Mouse (Mus musculus): ENCODE measurements at regions not wholly inside any gene's neighbourhood (a gene's known extent, or its start where the extent isn't known, plus 50 kb on each side); places are given as distances from the start of the nearest gene placed in this dataset.

DNA sequence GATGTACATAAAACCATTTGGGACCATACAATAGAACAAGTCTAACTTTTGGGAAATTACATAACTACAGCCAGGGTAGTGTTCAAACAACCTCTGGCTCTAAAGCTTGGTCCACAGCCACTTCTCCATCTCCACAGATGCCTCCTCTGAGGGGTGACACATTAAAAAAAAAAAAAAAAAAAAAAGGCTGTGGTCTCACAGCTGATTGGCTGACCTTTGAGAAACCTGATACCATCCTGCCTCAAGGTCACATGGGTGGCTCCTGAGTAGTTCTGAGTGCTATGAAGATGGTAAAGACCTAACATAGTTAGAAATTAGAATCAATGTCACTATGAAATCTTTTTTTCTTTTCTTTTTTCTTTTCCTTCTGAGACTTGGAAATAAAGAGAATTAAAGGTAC, 102.4 kb downstream of the Tmem182 start:
- DNase-seq (ENCODE audit: low read depth): no peak

DNA sequence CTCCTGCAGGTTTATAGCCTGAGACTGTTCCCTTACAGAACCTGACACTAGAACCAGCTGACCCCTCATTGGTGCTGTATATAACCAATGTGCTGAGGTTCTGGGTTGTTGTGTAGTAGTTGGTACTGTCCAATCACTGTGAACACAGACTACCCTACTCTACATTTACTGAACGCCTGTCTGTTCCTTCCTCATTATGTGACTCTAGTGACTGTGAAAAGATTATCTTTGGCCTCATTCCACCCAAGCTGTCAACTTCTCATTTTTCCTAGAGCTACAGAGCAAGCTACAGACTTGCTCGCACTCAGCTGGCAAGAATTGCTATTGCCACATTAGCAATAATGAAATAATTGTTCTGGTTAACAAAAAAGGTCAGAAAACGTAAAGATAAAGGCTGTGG, 108.2 kb downstream of the Tmem182 start:
- no peak for DNase-seq (ENCODE audit: low read depth)

DNA sequence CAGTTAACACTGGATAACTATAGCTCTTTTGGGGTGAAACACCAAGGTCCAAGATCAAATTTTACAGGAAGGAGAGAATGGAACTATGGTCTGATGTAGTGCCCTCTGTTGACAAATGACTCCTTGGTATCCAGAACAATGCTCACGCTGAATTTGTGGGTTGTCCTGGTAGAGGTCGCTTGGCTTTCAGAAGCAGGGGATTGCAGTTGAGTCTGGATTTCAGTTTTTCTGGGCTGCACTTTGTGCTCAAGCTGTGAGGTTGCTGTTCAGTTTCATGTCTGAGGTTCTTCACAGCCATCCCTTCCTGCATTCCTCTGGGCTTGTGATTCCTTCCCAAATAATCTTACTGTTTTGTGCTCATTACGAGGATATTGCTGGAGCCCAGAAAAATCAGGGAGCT, 118.9 kb downstream of the Tmem182 start:
- DNase-seq (ENCODE audit: low read depth): no peak

DNA sequence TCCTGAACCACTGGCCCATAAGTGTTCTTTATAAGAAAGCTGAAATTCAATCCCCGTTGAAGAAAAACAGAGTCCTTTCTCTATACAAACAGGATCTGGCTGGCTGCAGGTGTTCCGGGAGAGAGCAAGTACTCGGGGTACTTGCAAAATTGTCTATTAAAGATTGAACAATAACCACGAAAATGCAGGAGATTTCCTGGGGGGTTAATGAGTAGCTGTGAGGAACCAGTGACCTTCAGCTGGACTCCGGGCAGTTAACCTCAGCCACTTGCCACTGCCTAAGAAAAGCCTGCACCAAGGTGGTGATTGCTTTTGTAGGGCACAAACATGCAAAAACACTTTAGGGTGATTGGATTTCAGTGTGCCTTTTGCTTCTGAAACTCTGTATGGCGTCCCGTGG, 119.4 kb downstream of the Tmem182 start:
- DNase-seq (ENCODE audit: low read depth): no peak

DNA sequence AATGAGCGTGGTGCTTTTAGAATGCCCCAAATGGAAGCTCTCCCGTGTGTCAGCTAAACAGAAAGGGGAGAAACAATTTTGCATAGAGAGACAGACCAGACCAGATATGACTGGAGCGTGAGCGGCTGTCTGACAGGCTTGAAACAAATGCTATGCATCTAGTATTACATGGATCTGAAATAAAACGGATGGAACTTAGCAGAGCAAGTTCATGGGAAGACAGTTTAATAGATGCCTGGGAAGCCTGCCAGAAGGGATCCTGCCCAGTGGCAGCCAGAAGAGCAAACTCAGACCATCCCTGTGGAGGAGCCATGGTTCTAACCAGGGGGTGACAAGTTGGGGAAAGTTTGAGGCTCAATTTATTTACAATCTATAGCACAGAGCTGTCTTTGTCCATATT, 126.0 kb downstream of the Tmem182 start:
- no peak for DNase-seq (ENCODE audit: low read depth)

DNA sequence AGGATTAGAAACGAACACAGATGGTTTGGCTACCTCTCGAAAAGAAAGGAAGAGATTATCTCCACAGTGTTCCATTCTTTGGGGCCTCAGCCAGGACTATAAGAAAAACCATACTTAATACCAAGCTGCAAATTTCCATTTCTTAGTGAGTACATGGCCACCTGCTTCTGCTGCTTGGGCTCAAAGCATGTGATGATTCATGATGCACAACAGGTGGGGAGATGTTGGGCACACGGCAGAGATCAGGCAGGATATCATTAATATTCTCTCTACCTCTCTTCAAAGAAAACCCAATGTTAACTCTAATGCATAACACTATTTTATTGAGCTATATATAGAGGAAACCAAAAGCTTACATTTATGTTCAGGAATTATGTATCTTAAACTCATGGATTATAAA, 131.3 kb downstream of the Tmem182 start:
- no peak for DNase-seq (ENCODE audit: low read depth)

DNA sequence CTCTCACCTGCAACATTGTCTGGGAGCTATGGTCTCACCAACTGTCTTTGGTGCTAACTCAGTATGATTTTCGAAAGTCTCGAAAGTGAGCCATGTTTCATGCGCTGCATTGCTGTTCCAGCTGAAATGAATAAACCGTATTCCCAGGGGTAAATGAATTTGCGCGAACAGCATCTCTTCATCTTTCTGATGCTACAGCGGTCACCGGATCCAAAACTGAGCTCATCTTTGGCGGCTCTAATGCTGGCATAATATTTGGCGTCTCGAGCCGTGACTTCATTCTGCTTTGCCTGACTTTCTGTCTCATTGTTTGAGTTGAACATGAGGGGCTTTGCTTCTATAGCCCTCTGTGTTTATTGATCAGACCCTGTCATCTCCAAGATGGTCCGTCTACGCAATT, 137.3 kb downstream of the Tmem182 start:
- DNase-seq (ENCODE audit: low read depth): no peak

DNA sequence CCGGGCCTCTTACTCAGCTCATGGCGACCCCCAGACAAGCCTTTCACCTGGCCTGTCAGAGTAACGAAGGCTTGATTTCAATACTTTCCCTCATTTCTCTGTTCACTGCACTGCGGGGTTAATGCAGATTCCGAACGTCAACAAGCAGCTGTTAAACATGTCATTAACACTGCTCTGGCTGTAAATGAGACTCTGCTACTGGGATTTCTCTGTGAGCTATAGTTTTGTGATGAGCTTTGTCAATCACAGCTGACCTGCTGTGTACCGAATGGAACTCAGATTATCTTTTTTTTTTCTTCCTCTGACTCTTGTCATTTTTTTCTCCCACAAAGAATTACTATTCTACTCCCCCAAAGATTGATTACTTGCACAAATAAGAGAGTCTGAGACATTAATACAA, 137.8 kb downstream of the Tmem182 start:
- no peak for DNase-seq (ENCODE audit: low read depth)

DNA sequence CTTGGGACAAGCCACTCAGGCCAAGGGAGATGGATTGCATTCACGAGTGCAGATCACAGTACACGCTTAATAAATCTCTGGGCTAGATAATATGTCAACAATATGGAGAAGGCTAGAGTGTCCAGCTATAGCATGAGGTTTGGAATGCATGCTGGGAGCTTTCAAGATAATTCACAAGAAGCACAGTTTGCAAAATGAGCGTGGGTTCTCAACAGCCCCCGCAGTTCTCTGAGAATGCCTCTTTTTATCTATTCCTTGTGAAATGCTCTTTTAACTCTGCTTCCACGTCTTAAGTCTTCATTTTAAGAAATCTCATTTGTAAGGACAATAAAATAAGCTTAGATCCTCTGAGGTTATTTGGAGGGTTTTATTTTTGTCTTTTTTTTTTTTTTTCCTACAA, 145.2 kb downstream of the Tmem182 start:
- no peak for DNase-seq (ENCODE audit: low read depth)

DNA sequence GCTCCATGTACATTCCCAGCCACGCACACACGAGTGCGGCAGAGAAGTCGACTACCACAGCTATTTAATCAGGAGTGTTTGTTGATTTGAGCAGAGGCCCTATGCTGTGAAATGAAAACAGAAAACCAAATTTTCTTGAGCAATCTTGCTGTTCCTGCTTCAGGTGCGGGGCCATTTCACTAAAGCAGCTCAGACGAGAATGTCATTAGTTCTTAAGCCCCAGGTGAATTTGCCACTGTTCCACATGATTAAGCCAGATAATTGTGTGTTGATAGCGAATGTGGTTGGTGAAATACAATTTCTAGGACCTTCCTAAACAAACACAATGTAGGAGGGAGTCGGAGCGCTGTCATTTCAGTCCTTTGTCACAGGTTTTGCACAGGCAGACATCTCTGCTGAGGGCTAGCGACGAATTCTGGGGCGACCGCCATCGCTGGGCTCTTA, 149.3 kb downstream of the Tmem182 start:
- DNase-seq (ENCODE audit: low read depth): no peak

DNA sequence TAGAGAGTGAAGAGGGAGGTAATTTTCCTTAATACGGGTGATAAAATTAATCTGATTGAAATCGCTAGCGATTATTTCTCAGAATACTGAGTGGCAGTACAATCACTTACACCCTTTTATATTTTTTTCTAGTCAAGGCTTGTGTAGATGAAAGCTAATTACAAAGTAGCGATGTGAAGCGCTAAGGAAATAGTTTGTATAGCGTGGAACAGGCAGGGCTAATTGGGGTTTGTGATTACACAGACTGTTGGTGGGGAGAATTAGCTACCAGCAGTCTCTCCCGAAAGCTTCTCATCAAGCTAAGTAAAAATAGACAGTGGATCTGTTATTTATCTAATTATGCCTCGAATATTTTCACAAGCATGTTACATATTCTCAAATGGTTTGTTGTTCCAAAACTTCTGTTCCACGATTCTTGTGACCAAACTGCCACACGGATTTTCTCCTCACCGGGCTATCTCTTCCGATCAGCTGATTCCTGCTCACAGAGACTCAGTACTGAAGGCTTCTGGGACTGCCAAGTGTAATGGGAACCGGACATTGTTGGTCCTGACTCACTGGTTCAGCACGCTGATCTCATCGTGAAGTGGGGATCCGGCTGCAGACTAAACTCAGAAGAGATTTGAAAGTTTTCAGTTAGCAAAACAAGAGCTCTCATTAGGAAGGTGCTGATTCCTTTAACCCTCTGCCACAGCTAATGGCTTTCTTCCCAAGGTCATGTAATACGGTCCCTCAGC, 162.5 kb downstream of the Tmem182 start:
- DNase-seq (ENCODE audit: low read depth): no peak

DNA sequence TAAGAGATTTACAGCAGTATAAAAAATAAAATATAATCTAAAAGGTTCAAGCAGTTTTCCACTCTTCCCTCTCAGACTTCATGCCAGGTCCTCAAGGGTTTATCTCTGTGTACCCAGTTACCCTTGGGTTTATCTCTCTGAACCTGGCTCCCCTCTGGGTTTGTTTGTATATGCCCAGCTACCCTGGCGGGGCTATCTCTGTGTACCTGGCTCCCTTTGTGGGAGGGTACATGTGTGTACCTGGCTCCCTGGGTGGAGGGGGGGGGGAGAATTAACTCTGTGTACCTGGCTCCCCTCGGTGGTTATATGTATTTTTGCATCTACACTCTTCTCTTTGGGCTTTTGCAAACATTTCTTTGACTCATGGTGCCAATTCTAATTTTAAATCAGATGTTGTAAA, 178.4 kb downstream of the Tmem182 start:
- no peak for DNase-seq (ENCODE audit: low read depth)

DNA sequence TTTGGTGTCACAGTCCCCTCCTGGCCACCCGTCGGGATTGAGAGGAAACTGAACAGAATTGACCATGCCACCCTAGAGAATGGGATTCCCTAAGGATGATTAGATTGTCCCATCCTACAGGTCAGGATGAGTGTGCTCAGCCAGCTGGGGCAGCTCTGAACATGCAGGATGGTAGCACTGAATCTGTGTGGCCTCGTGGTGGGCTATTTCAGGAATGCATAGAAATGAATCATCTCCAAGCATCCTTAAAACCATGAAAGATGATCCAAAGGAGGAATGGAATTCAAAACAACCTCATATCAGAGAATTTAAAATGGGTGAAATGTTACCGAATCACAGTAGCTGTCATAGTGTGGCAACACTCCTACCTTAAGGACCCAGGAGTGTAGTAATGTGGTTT, 187.9 kb downstream of the Tmem182 start:
- no peak for DNase-seq (ENCODE audit: low read depth)

DNA sequence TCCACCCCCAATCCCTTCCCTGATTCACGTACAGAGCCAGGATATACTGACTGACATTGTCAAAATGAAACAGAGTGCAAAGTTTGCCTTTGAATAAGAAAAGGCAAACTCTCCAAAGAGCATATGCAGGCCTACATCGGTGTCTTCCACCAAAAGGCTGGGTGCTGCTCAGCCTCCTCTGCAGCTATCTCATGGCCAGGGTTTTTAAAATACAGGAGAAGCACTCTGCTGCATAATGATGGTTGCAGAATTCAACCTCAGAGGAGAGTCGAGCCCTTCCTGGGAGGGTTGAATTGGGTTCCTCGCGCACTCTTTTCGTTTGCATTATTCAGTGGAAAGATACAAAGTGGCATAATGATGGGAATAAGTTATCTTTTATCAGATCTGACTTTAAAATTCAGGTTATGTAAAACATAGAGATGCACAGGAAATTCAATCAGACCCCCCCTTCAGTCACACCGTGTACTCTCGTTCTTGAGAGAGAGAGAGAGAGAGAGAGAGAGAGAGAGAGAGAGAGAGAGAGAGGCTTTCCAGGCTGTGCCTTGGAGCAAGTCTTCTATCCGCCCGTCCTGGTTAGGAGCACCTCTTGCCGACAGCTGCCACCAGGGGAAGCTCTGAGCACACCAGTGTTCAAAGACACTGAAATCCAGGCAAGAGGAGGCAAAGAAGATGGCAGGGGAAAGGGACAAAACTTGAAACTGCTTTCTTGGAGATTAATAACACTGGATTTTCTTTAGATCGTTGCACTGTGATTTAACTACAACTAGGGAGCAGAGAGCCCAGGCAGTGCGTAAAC, 196.0 kb downstream of the Tmem182 start:
- DNase-seq (ENCODE audit: low read depth): no peak

DNA sequence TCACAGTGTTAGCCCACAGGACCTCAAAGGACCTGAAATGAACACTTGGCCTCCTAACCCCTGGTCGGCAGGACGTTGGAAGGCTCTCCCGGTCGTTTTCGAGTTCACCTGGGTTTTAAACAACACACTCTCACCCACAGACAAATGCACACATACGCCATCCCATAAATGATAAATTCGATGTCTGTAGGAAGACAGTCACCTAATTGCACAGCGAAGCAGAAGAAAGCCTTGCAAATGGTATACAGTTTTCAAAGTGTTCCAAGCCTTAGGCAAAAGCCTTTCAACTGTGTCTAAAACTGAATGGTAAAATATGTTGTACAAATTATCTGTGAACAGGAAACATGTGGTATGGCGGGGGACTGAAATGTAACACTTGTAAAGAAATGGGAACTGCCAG, 196.6 kb downstream of the Tmem182 start:
- no peak for DNase-seq (ENCODE audit: low read depth)

DNA sequence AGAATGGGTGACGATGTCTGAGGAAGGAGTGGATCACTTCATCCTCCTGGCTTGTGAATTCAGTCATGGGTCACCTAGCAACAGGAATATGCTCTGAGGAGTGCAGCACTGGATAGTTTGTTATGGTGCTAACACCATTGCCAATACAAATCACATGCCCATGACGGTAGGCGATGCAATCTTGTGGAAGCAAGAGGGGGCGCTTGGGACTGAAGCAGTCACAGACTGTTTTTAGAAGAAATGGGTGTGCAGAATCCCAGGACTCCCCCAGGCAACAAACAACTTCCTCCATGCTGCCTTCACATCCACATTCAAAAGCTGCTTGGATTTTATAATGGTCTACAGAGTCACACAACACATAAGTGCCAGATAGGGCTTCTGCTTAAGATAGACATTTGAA, 221.5 kb downstream of the Tmem182 start:
- no peak for DNase-seq (ENCODE audit: low read depth)

DNA sequence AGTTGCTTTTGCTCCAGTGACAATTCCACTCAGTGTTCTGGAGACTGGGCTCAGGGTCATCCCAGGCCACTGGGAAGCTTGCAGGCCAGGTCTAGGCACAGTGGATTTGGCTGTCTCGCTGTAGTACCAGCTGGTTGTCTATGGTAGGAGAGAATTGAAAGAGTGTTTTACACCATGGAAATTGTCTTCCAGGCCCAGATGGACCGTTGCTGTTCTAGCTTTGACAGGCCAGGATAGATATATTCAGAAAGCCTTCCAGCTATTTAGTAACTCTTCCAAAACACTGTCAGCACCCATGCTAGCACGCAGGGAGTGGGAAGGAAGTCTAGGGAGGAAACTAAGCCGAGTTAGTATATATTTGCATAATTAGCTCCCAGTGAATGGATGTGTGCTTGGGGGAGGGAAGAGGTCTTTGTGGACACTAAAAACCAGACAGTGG, 222.2 kb downstream of the Tmem182 start:
- DNase-seq (ENCODE audit: low read depth): no peak

DNA sequence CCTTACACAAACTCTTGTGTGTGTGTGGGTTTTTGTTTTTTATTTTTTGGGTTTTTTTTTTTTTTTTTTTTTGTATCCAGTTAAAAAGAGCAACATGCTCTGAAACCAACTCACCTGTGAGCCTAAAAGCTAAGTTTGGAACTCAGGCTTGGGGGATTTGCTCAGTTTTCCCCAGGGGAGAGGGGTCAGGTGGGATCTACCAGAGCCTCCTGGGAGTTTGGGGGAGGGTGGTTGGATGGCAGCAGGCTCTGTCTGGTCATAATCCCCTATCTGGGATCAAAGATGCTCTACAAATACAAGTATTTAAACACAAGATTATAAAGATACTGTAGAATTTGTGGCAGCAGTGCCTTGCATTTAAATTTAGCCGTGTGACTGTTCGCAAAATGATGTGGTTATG, 222.6 kb downstream of the Tmem182 start:
- no peak for DNase-seq (ENCODE audit: low read depth)

DNA sequence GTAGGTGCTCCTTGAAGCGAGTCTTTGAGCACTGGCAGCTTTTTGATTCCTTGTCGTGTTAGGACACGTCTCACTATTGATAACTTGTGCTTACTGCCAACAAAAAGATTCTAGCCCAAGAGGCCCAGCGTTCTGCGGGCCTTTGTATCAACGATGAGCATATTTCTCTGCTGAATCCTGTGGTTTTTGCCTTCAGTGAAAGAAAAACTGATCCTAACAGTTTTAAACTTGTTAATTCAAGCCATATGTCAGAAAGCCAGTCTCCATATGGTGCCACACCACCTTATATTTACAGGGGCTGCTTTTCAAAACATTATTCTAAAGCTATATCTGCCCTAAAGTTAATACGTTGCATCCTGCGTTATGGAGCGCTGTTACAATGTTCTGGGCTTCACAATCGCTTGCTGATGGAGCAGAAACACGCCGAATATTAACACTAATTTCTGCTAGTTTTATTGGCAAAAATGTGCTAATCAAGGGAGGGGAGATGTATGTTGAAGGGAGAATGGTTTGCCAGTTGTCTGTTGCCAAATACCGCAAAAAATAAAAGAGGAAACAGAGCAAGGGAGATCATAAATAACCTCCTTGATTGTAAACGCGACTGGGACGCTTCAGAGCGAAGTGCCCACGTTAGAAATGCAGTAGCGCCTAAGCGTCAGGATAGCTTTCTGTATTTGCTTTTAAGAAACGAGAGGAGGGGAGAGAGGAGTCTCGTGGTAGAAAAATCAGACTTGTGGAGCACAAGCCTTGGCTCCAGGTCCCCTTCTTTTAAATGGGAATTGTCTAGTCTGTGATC, 229.9 kb downstream of the Tmem182 start:
- DNase-seq (ENCODE audit: low read depth): no peak

DNA sequence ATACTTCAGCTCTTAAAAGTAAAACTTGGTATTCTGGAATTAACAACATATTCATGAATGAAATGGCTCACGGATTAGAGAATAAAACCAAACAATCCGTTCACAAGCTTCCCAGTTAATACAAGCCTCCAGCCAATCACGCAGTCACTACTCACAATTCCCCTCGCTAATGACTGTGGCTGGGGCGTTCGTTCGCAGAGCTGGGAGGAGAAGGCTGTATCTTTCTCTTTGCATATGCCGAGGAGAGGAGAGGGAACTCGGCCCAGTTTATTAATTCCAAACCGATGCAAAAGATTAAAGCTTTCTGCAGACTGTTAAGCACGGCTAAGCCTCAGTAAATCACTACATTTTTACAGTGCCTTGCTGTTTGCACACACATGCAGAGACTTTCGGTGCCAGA, 231.5 kb downstream of the Tmem182 start:
- DNase-seq (ENCODE audit: low read depth): no peak

DNA sequence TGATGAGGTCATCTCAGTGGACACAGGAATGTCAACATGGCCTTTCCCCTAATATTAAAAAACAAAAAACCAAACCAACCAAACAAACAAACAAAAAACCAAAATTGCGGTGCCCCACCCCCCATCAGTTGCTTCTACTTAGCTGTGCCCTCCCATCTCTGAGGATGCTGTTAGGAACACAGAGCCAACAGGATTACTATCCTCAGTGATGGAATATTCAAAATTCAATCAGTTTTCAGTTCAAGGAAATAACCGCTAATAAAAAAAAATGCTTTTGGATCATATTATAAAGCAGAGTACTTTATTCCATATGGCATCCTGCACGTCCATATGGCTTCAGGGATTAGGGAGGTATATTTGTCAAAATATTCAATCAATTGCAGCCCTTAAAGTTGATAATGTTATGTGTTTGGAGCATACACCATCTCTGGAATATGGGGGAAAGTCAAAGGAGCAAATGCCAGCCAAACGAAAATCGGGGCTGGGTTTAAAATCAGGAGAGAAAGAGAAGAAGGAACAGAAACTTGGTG, 249.1 kb downstream of the Tmem182 start:
- DNase-seq (ENCODE audit: low read depth): no peak

DNA sequence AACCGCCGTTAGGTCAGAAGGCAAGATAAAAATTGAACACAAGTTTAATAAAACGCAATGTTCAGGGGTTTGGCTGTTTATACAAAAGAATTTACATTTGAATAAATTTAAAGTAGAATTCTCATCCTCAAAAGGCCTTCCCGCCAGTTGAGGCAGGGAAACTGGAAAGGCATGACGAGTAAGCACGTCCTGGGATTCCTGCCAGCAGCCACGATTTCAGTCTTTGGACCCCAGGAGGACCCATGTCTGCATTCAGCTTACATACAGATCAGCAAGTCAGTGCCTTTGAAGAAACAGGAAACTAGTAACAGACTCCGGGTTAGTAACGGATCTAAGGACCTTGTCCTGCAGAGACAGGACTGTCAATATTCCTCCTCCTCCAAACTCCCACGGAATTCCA, 250.4 kb downstream of the Tmem182 start:
- DNase-seq (ENCODE audit: low read depth): no peak

DNA sequence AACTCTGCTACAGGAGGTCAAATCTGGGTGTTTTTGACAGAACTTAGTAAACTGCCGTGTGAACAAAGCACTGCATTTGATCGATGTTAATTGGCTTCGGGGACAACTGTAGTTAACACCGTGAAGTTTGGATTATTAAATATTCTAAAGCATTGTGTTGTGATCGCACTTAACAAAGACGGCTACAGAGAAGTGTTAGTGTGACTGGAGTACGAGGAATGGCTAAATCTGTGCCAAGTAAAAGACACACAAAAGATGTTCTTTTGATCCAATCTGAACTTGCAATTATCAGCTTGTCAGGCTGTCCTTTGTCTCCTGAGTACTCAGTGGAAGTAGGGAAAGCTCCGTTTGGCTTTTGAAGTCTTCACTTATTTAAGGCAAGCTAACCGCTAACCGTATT, 259.7 kb downstream of the Tmem182 start:
- DNase-seq (ENCODE audit: low read depth): no peak
